Mouse (Mus musculus) B cell, adult 67 days (primary cell): Measurements from ENCODE around the gene Eppin. TPM values are rescaled to one million over a fixed set of nuclear protein-coding genes. Genes with fewer than 3 reads are reported as not detected.

ENCODE experiments used
- total RNA-seq, 2 experiments: library from RNA; stranded (reverse); gene quantifications; 4 replicates each; pipeline ENCODE4 v1.2.4; 2023

Eppin gene
- not detected for total RNA-seq

DNA sequence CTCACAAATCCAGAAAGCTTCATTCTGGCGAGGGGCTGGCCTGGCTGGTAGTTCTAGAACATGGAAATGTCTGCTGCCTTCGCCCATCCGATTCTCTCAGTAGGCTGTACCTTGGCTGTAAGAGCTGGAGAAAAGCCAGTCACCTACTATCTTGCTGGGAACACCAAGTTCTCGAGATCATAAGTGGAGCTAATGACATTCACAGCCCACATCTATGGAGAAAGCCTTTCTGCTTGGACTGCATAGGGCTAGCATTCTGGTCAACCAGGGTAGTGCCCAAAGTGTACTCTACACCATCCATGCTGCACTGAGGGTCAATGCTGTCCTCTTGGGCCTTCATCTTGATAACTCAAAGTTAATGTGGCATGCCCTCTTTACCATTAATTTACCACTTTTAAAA is at the start of gene Eppin:
Gene Eppin (minus strand): TSS at position 101 of the 400 bp plus-strand sequence.

DNA sequence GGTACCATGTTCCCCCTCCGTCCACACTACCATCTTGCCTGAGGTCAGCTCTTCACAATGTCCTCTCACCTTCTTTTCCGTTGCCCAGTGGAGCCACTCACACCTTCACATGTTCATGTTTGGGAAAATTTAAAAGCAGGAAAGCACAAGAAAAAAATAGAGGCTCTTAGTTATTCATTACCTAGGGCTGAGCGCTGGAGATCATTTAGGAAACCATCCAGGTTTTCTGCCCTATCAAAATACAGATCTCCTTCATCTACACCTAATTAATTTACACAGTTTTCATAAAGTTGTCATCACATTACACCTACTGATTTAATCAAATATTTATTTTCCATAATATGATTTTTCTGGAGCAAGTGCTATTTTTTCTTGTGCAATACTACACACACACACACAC is 45.3 kb upstream of the Eppin start, which contains the start of gene Wfdc16:
Gene Wfdc16 (minus strand): TSS at position 101 of the 400 bp plus-strand sequence.

GRCm38 (mm10) chr2:164613471-164613870 is 20.1 kb upstream of the Eppin start, which contains the start of the genes Wfdc6b and Wfdc8:
TSS of gene Wfdc6b (plus strand) at chr2:164613522.
TSS of gene Wfdc8 (minus strand) at chr2:164613626.

DNA sequence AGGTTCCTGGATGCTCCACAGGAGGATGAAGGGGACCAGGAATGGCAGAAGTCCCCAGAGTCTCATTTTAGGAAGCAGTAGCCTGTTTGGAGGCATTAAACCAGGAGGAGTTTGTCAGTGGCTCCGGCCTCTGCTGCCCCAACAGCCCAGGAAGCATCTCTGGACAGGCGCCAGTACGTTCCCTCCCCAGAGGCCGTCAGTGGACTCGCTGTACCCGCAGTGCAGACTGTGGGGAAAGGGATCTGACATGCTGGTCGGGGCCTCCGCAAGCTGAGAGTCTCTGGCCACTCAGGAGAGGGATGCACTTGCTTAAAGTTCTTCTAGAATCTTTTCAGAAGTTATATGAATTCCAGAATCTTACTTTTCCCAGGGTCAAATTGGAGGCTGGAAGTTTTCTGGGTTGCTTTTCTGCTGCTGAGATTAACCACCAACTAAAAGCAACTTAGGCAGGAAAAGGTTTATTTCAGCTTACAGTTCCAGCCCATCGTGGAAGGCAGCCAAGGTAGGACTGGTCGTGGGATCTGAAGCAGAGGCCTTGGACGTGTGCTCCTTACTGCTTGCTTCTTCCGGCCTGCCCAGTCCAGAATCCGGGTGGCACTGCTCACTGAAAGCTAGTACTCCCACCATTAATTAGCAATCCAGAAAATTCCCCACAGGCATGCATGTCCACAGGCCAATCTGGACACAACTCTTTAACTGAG is 8.2 kb downstream of the Eppin start, which contains the start of gene Wfdc6a:
Gene Wfdc6a (minus strand): TSS at position 423 of the 701 bp plus-strand sequence.

GRCm38 (mm10) chr2:164573359-164573758 is 20.0 kb downstream of the Eppin start, which contains the start of gene Spint3:
TSS of gene Spint3 (minus strand) at chr2:164573459.

GRCm38 (mm10) chr2:164562391-164563188 is 30.8 kb downstream of the Eppin start, which contains the start of gene Wfdc2:
TSS of gene Wfdc2 (plus strand) at chr2:164562413.

Other genes starting within 250 kb of the Eppin start
- gene Slpi, start 204.5 kb downstream of the Eppin start, total RNA-seq, result 1 to 10 TPM; 3.2 to 3.5 TPM
- under 1 TPM; 0.29 to 0.59 TPM for gene Rbpjl, start 190.5 kb downstream of the Eppin start, total RNA-seq
- gene Matn4, start 188.4 kb downstream of the Eppin start, total RNA-seq, result under 1 TPM; 0.36 to 0.64 TPM
- 100 to 1,000 TPM; 156 to 168 TPM for gene Sdc4, start 149.7 kb downstream of the Eppin start, total RNA-seq
- gene Sys1, start 136.6 kb downstream of the Eppin start, total RNA-seq, result 10 to 100 TPM; 58.9 to 62.8 TPM
- 1 to 10 TPM in 1 of 2 experiments, not detected in 1; 2.3 TPM for gene Gm20458, start 132.6 kb downstream of the Eppin start, total RNA-seq
- gene Trp53tg5, start 119.9 kb downstream of the Eppin start, total RNA-seq, result not detected
- 1 to 10 TPM; 6.5 to 9.3 TPM for gene Dbndd2, start 107.5 kb downstream of the Eppin start, total RNA-seq
- 10 to 100 TPM; 72.9 to 79.0 TPM for gene Pigt, start 96.1 kb downstream of the Eppin start, total RNA-seq
- not detected for gene Wfdc2, start 31.2 kb downstream of the Eppin start, total RNA-seq
- gene Spint3, start 20.1 kb downstream of the Eppin start, total RNA-seq, result not detected
- gene Wfdc6a, start 8.1 kb downstream of the Eppin start, total RNA-seq, result not detected
- gene Wfdc6b, start 19.9 kb upstream of the Eppin start, total RNA-seq, result not detected
- not detected for gene Wfdc8, start 20.0 kb upstream of the Eppin start, total RNA-seq
- not detected for gene Wfdc16, start 45.2 kb upstream of the Eppin start, total RNA-seq
- gene Wfdc10, start 62.5 kb upstream of the Eppin start, total RNA-seq, result not detected
- gene Wfdc9, start 63.0 kb upstream of the Eppin start, total RNA-seq, result not detected
- gene Wfdc11, start 80.5 kb upstream of the Eppin start, total RNA-seq, result not detected
- gene Wfdc13, start 91.5 kb upstream of the Eppin start, total RNA-seq, result not detected
- gene Spint4, start 104.9 kb upstream of the Eppin start, total RNA-seq, result not detected
- not detected for gene Spint5, start 121.7 kb upstream of the Eppin start, total RNA-seq
- not detected for gene Wfdc3, start 152.3 kb upstream of the Eppin start, total RNA-seq
- gene Dnttip1, start 152.4 kb upstream of the Eppin start, total RNA-seq, result 10 to 100 TPM; 46.5 to 47.0 TPM
- gene Ube2c, start 176.3 kb upstream of the Eppin start, total RNA-seq, result 1 to 10 TPM; 2.4 to 2.7 TPM
- not detected for gene Tnnc2, start 186.4 kb upstream of the Eppin start, total RNA-seq
- gene Snx21, start 192.2 kb upstream of the Eppin start, total RNA-seq, result 1 to 10 TPM in 1 of 2 experiments, under 1 TPM in 1; 0.50 to 1.5 TPM
- gene Acot8, start 211.3 kb upstream of the Eppin start, total RNA-seq, result 10 to 100 TPM; 57.1 to 64.3 TPM
- gene Zswim3, start 211.5 kb upstream of the Eppin start, total RNA-seq, result 1 to 10 TPM; 3.7 to 6.0 TPM
- gene Zswim1, start 229.1 kb upstream of the Eppin start, total RNA-seq, result 10 to 100 TPM in 1 of 2 experiments, 1 to 10 TPM in 1; 7.7 to 12.2 TPM
- gene Spata25, start 234.9 kb upstream of the Eppin start, total RNA-seq, result 1 to 10 TPM in 1 of 2 experiments, not detected in 1; 1.9 TPM
- 100 to 1,000 TPM; 217 to 222 TPM for gene Ctsa, start 239.3 kb upstream of the Eppin start, total RNA-seq
- 1 to 10 TPM; 7.0 to 7.9 TPM for gene Neurl2, start 239.9 kb upstream of the Eppin start, total RNA-seq